ENCODE assay signal across 13 mouse cellular contexts in the genomic region with DNA sequence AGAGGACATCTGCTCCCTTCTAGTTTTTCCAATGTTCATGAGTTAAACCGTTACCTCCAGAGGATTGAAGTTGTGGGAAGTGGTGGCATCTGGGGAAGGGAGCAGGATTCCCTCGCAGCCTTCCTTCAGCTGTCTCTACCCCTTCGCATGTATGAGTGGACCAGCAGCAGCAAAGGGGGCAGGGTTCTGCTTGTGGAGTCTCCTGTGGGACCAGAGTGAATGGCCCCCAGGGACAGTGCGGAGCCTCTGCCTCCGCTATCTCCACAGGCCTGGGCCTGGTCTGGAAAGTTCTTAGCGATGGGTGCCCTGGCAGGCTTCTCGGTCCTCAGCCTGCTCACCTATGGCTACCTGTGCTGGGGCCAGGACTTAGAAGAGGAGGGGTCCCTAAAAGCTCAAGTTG. TPM values are rescaled to one million over a fixed set of nuclear protein-coding genes. Genes with fewer than 3 reads are reported as not detected.
DNase-seq lines count a peak whose midpoint lies in the region; ATAC-seq lines count a peak whose summit lies in the region.
"Had no signal": no experiment of that assay in that cellular context is flagged by ENCODE, and none has a peak within 500 bp of the region (broad histone marks: within the 10 kb centered on the region; RNA-seq: fewer than 3 reads in every experiment).

No protein-coding gene starts in this region.

- H3K4me3 ChIP-seq in embryonic facial prominence, embryonic 12.5 days = no peak overlapping the region
- no peak overlapping the region for H3K4me3 ChIP-seq in embryonic facial prominence, embryonic 10.5 days
- H3K4me3 ChIP-seq in hindbrain, embryonic 15.5 days = no peak overlapping the region
- H3K4me3 ChIP-seq in hindbrain, embryonic 13.5 days = no peak overlapping the region
- no peak overlapping the region for H3K4me3 ChIP-seq in neural tube, embryonic 13.5 days
- H3K4me3 ChIP-seq in stomach, embryonic 16.5 days (replicated peaks; ENCODE audit: low read length) = peak overlapping the region; percentile 54
- no peak overlapping the region for H3K4me3 ChIP-seq in liver, embryonic 12.5 days

- peak overlapping the region; percentile 69; the same call in 1 of the 2 replicates for H3K4me2 ChIP-seq in embryonic facial prominence, embryonic 12.5 days (replicated peaks)
- H3K4me2 ChIP-seq in hindbrain, embryonic 15.5 days = peak overlapping the region; percentile 77
- H3K4me2 ChIP-seq in hindbrain, embryonic 13.5 days = no peak overlapping the region; the same call in 1 of the 2 replicates
- H3K4me2 ChIP-seq in neural tube, embryonic 13.5 days = peak overlapping the region; percentile 62
- peak overlapping the region; percentile 64 for H3K4me2 ChIP-seq in stomach, embryonic 16.5 days (ENCODE audit: low read depth, low read length)
- H3K4me2 ChIP-seq in liver, embryonic 12.5 days = no peak overlapping the region

- no peak for DNase-seq in embryonic facial prominence, embryonic 10.5 days (ENCODE audit: low spot score)
- no peak for DNase-seq in neural tube, embryonic 10.5 days (ENCODE audit: extremely low spot score, low spot score)
- DNase-seq: adrenal gland, adult 2 months; layer of hippocampus, adult 9-11 months; liver, embryonic 13.5 days; spleen, adult 18-20 months; thymus, postnatal 36 days had no signal

- no peaks in the 10 kb centered on the region for H3K27me3 ChIP-seq in embryonic facial prominence, embryonic 12.5 days
- H3K27me3 ChIP-seq in embryonic facial prominence, embryonic 10.5 days (replicated peaks; ENCODE audit: low read depth, poor library complexity, severe bottlenecking) = peaks cover 25% of the 10 kb centered on the region
- H3K27me3 ChIP-seq in hindbrain, embryonic 15.5 days = peaks cover 4% of the 10 kb centered on the region; the same call in 1 of the 2 replicates
- H3K27me3 ChIP-seq in hindbrain, embryonic 13.5 days = peaks cover 16% of the 10 kb centered on the region; the same call in 1 of the 2 replicates
- H3K27me3 ChIP-seq in neural tube, embryonic 13.5 days = peaks cover 6% of the 10 kb centered on the region; the same call in 1 of the 2 replicates
- no peaks in the 10 kb centered on the region for H3K27me3 ChIP-seq in stomach, embryonic 16.5 days (ENCODE audit: control insufficient read depth, insufficient read depth, low read length)
- peaks cover 15% of the 10 kb centered on the region for H3K27me3 ChIP-seq in liver, embryonic 12.5 days (replicated peaks)
- H3K27me3 ChIP-seq: liver, embryonic 13.5 days had no signal

- no peaks in the 10 kb centered on the region for H3K9me3 ChIP-seq in embryonic facial prominence, embryonic 12.5 days
- no peaks in the 10 kb centered on the region for H3K9me3 ChIP-seq in embryonic facial prominence, embryonic 10.5 days
- H3K9me3 ChIP-seq in hindbrain, embryonic 15.5 days = no peaks in the 10 kb centered on the region
- H3K9me3 ChIP-seq in hindbrain, embryonic 13.5 days = no peaks in the 10 kb centered on the region
- no peaks in the 10 kb centered on the region for H3K9me3 ChIP-seq in neural tube, embryonic 13.5 days
- no peaks in the 10 kb centered on the region for H3K9me3 ChIP-seq in stomach, embryonic 16.5 days (replicated peaks; ENCODE audit: control insufficient read depth, low read length)
- no peaks in the 10 kb centered on the region for H3K9me3 ChIP-seq in liver, embryonic 12.5 days (replicated peaks)
- H3K9me3 ChIP-seq: liver, embryonic 13.5 days had no signal

- H3K9ac ChIP-seq in embryonic facial prominence, embryonic 12.5 days = no peak overlapping the region
- no peak overlapping the region for H3K9ac ChIP-seq in hindbrain, embryonic 15.5 days
- no peak overlapping the region for H3K9ac ChIP-seq in hindbrain, embryonic 13.5 days
- H3K9ac ChIP-seq in neural tube, embryonic 13.5 days = no peak overlapping the region
- no peak overlapping the region for H3K9ac ChIP-seq in stomach, embryonic 16.5 days (ENCODE audit: low read length)
- H3K9ac ChIP-seq in liver, embryonic 12.5 days = no peak overlapping the region
- H3K9ac ChIP-seq: liver, embryonic 13.5 days had no signal

- H3K36me3 ChIP-seq in embryonic facial prominence, embryonic 12.5 days = no peaks in the 10 kb centered on the region
- H3K36me3 ChIP-seq in embryonic facial prominence, embryonic 10.5 days (replicated peaks) = no peaks in the 10 kb centered on the region
- H3K36me3 ChIP-seq in hindbrain, embryonic 15.5 days = no peaks in the 10 kb centered on the region
- no peaks in the 10 kb centered on the region for H3K36me3 ChIP-seq in hindbrain, embryonic 13.5 days
- no peaks in the 10 kb centered on the region for H3K36me3 ChIP-seq in neural tube, embryonic 13.5 days
- no peaks in the 10 kb centered on the region for H3K36me3 ChIP-seq in stomach, embryonic 16.5 days (ENCODE audit: control insufficient read depth, insufficient read depth, low read length)
- no peaks in the 10 kb centered on the region for H3K36me3 ChIP-seq in liver, embryonic 12.5 days
- H3K36me3 ChIP-seq: liver, embryonic 13.5 days had no signal

- no peaks in the 10 kb centered on the region; the same call in 1 of the 2 replicates for H3K4me1 ChIP-seq in embryonic facial prominence, embryonic 12.5 days
- H3K4me1 ChIP-seq in embryonic facial prominence, embryonic 10.5 days = peaks cover 12% of the 10 kb centered on the region
- H3K4me1 ChIP-seq in hindbrain, embryonic 15.5 days (replicated peaks) = peaks cover 9% of the 10 kb centered on the region
- H3K4me1 ChIP-seq in hindbrain, embryonic 13.5 days (replicated peaks) = peaks cover 10% of the 10 kb centered on the region
- H3K4me1 ChIP-seq in neural tube, embryonic 13.5 days (replicated peaks) = peaks cover 9% of the 10 kb centered on the region
- H3K4me1 ChIP-seq in stomach, embryonic 16.5 days (ENCODE audit: control insufficient read depth, insufficient read depth, low read length) = no peaks in the 10 kb centered on the region
- no peaks in the 10 kb centered on the region for H3K4me1 ChIP-seq in liver, embryonic 12.5 days
- H3K4me1 ChIP-seq: liver, embryonic 13.5 days had no signal

- ATAC-seq in embryonic facial prominence, embryonic 12.5 days (ENCODE audit: insufficient number of reproducible peaks, insufficient read depth, low FRiP score, low TSS enrichment) = no peak
- no peak for ATAC-seq in hindbrain, embryonic 15.5 days (ENCODE audit: low FRiP score, low read depth)
- ATAC-seq in hindbrain, embryonic 13.5 days (ENCODE audit: low FRiP score) = no peak
- no peak for ATAC-seq in neural tube, embryonic 13.5 days (ENCODE audit: low read depth)
- ATAC-seq in stomach, embryonic 16.5 days (ENCODE audit: insufficient read depth, low FRiP score) = no peak
- no peak for ATAC-seq in liver, embryonic 12.5 days

- no peak overlapping the region for H3K27ac ChIP-seq in embryonic facial prominence, embryonic 12.5 days
- H3K27ac ChIP-seq in embryonic facial prominence, embryonic 10.5 days (replicated peaks) = no peak overlapping the region
- no peak overlapping the region for H3K27ac ChIP-seq in hindbrain, embryonic 15.5 days (replicated peaks)
- H3K27ac ChIP-seq in hindbrain, embryonic 13.5 days = no peak overlapping the region
- H3K27ac ChIP-seq in neural tube, embryonic 13.5 days (replicated peaks) = no peak overlapping the region
- H3K27ac ChIP-seq in stomach, embryonic 16.5 days (ENCODE audit: low read length) = no peak overlapping the region
- no peak overlapping the region for H3K27ac ChIP-seq in liver, embryonic 12.5 days
- H3K27ac ChIP-seq: liver, embryonic 13.5 days had no signal

- WGBS in embryonic facial prominence, embryonic 12.5 days = 84% methylated on average over 7 of the region's 7 CpGs
- 88% methylated on average over 7 of the region's 7 CpGs for WGBS in embryonic facial prominence, embryonic 10.5 days
- WGBS in hindbrain, embryonic 15.5 days = 90% methylated on average over 7 of the region's 7 CpGs
- WGBS in hindbrain, embryonic 13.5 days = 87% methylated on average over 7 of the region's 7 CpGs
- WGBS in neural tube, embryonic 13.5 days = 82% methylated on average over 7 of the region's 7 CpGs
- 81% methylated on average over 7 of the region's 7 CpGs for WGBS in stomach, embryonic 16.5 days
- WGBS in liver, embryonic 12.5 days (ENCODE audit: insufficient replicate concordance) = 72% methylated on average over 7 of the region's 7 CpGs

RNA-seq across cellular contexts. Expression of a gene that starts 1.1 kb away (rescaled TPM):
- 1.1 TPM in 2 replicates for polyA plus RNA-seq in embryonic facial prominence, embryonic 12.5 days (2016; fragmentation: Nextera tagmentation; extraction: Ambion mirVana)
- 0.07 TPM in 1 of 2 replicates, not detected in the other for polyA plus RNA-seq in embryonic facial prominence, embryonic 10.5 days (2016; fragmentation: Nextera tagmentation; extraction: Ambion mirVana)
- polyA plus RNA-seq in hindbrain, embryonic 15.5 days (2015; fragmentation: Nextera tagmentation; extraction: Ambion mirVana) = 0.30 and 0.37 TPM in 2 replicates
- 0.22 and 0.45 TPM in 2 replicates for polyA plus RNA-seq in hindbrain, embryonic 13.5 days (2015; fragmentation: Nextera tagmentation; extraction: Ambion mirVana)
- 0.39 and 0.56 TPM in 2 replicates for polyA plus RNA-seq in neural tube, embryonic 13.5 days (2015; fragmentation: Nextera tagmentation; extraction: Ambion mirVana)
- polyA plus RNA-seq in stomach, embryonic 16.5 days (2015; fragmentation: Nextera tagmentation; extraction: Ambion mirVana) = 2.7 and 2.8 TPM in 2 replicates
- not detected in 2 replicates for polyA plus RNA-seq in liver, embryonic 12.5 days (2016; fragmentation: Nextera tagmentation; extraction: Ambion mirVana)
- polyA plus RNA-seq: liver, embryonic 13.5 days had no signal

Comparison
In these comparisons a context has a peak if more than half of its experiments do, and no peak if none do; other contexts are left out.
1. H3K4me2 ChIP-seq: peak in embryonic facial prominence, embryonic 12.5 days (single experiment), hindbrain, embryonic 15.5 days (single experiment), neural tube, embryonic 13.5 days (single experiment) and stomach, embryonic 16.5 days (single experiment); none in hindbrain, embryonic 13.5 days (single experiment) and liver, embryonic 12.5 days (single experiment).